Mouse (Mus musculus) limb, embryonic 11.5 days (tissue): Measurements from ENCODE around the gene Dleu7. TPM values are rescaled to one million over a fixed set of nuclear protein-coding genes. Genes with fewer than 3 reads are reported as not detected.

Experiments used
- ATAC-seq: fragments of 200-750 bp; cut with Nextera tagmentation; 2 replicates; pipeline ENCODE4 v1.8.0; 2017; ENCODE audit warnings: low read depth; ENCODE audit not compliant: insufficient number of reproducible peaks, low FRiP score, low TSS enrichment
- DNase-seq: peaks from one replicate; pipeline ENCODE4 v3.0.0-alpha.2; 2015; ENCODE audit warnings: low spot score
- H3K27ac ChIP-seq: fragments of 300-500 bp; sonication (generic); replicated peaks from 2 replicates; pipeline ENCODE4 v1.5.1; 2014; ENCODE audit warnings: low read depth, mild to moderate bottlenecking, low read length
- H3K27me3 ChIP-seq: fragments of 300-500 bp; sonication (generic); 2 replicates; pipeline ENCODE4 v1.6.1; 2014; ENCODE audit warnings: mild to moderate bottlenecking, low read length, mixed read lengths; ENCODE audit not compliant: control insufficient read depth, insufficient read depth
- H3K36me3 ChIP-seq: fragments of 300-500 bp; sonication (generic); 2 replicates; pipeline ENCODE4 v1.6.1; 2014; ENCODE audit warnings: mild to moderate bottlenecking, low read length, moderate library complexity, mixed read lengths; ENCODE audit not compliant: control insufficient read depth, insufficient read depth
- H3K4me1 ChIP-seq: fragments of 300-500 bp; sonication (generic); 2 replicates; pipeline ENCODE4 v1.6.1; 2014; ENCODE audit warnings: low read length, mixed read lengths; ENCODE audit not compliant: control insufficient read depth, insufficient read depth
- H3K4me2 ChIP-seq: fragments of 300-500 bp; sonication (generic); 2 replicates; pipeline ENCODE4 v1.6.1; 2014; ENCODE audit warnings: low read depth, mild to moderate bottlenecking, moderate library complexity; ENCODE audit not compliant: severe bottlenecking
- H3K4me3 ChIP-seq: fragments of 300-500 bp; sonication (generic); 2 replicates; pipeline ENCODE4 v1.5.1; 2014; ENCODE audit warnings: low read depth, low read length
- H3K9ac ChIP-seq: fragments of 300-500 bp; sonication (generic); 2 replicates; pipeline ENCODE4 v1.6.1; 2014; ENCODE audit warnings: mild to moderate bottlenecking, low read length
- H3K9me3 ChIP-seq: fragments of 300-500 bp; sonication (generic); 2 replicates; pipeline ENCODE4 v1.6.1; 2016; ENCODE audit warnings: low read length; ENCODE audit not compliant: control insufficient read depth
- WGBS: fragments of 180-500 bp; shearing (Covaris S2); extraction: QIAGEN DNeasy Blood & Tissue Kit; methylation state at CpG from one replicate; pipeline ENCODE4 v1.1.7; 2014; 5-methylcytosine and 5-hydroxymethylcytosine counted together
- polyA plus RNA-seq: library from polyadenylated mRNA; unstranded; fragments of >200 nt; fragmentation: Nextera tagmentation; extraction: Ambion mirVana; gene quantifications from 2 replicates; pipeline ENCODE4 v1.2.1, GENCODE M21; 2014

Dleu7 gene
- polyA plus RNA-seq: 0.85 and 0.88 TPM in 2 replicates

GRCm38 (mm10) chr14:62292488-62293339 is at the start of gene Dleu7, which contains the start of gene Rnaseh2b:
TSS of gene Dleu7 (minus strand) at chr14:62293047.
TSS of gene Rnaseh2b (plus strand) at chr14:62292589.
- ATAC-seq (peak; percentile 89), DNase-seq (peak; percentile 86)
- Histone ChIP-seq H3K27me3 (peaks cover 2% of the 10 kb centered on the region; the same call in 1 of the 2 replicates), H3K4me1 (peaks cover 2% of the 10 kb centered on the region; the same call in 1 of the 2 replicates), H3K9me3 (no peaks in the 10 kb centered on the region), H3K4me3 (peak within 1 kb of the TSS; percentile 39), H3K4me2 (peak within 1 kb of the TSS; percentile 94), H3K9ac (peak within 1 kb of the TSS; percentile 47), H3K27ac (no peak within 1 kb of the TSS), H3K36me3 (no peaks in the 10 kb centered on the region)
- under 1% methylated on average over 54 of the region's 60 CpGs for WGBS

- Histone ChIP-seq H3K9ac (no peak overlapping the region), H3K4me1 (no peaks in the 10 kb centered on the region), H3K4me3 (no peak overlapping the region), H3K36me3 (no peaks in the 10 kb centered on the region), H3K9me3 (no peaks in the 10 kb centered on the region), H3K27me3 (no peaks in the 10 kb centered on the region), H3K27ac (no peak overlapping the region), H3K4me2 (no peak overlapping the region)
- 68% methylated on average over 8 of the region's 8 CpGs for WGBS
- no peak for DNase-seq
- ATAC-seq: no peak
Measured at GRCm38 (mm10) chr14:62341887-62342642, 49.2 kb upstream of the Dleu7 start.

GRCm38 (mm10) chr14:62339196-62339595 is 46.3 kb upstream of the Dleu7 start:
- H3K4me2 ChIP-seq: no peak overlapping the region
- no peaks in the 10 kb centered on the region for H3K4me1 ChIP-seq
- no peaks in the 10 kb centered on the region for H3K9me3 ChIP-seq
- no peak overlapping the region for H3K27ac ChIP-seq
- H3K27me3 ChIP-seq: no peaks in the 10 kb centered on the region
- DNase-seq (no peak), ATAC-seq (no peak)
- no peaks in the 10 kb centered on the region for H3K36me3 ChIP-seq
- H3K4me3 ChIP-seq: no peak overlapping the region
- WGBS: 90% methylated on average over 1 of the region's 1 CpGs
- no peak overlapping the region for H3K9ac ChIP-seq

- ATAC-seq (no peak), DNase-seq (no peak)
- Histone ChIP-seq H3K4me3 (no peak overlapping the region), H3K9ac (no peak overlapping the region), H3K4me2 (no peak overlapping the region), H3K27ac (no peak overlapping the region), H3K27me3 (no peaks in the 10 kb centered on the region), H3K9me3 (no peaks in the 10 kb centered on the region), H3K4me1 (peaks cover 2% of the 10 kb centered on the region; the same call in 1 of the 2 replicates), H3K36me3 (no peaks in the 10 kb centered on the region)
- 82% methylated on average over 9 of the region's 9 CpGs for WGBS
Measured at GRCm38 (mm10) chr14:62333909-62334687, 41.3 kb upstream of the Dleu7 start.

- WGBS: under 1% methylated on average over 62 of the region's 62 CpGs
- Histone ChIP-seq H3K9ac (peak overlapping the region; percentile 83), H3K36me3 (no peaks in the 10 kb centered on the region), H3K27me3 (no peaks in the 10 kb centered on the region), H3K4me3 (peak overlapping the region; percentile 67), H3K4me1 (peaks cover 2% of the 10 kb centered on the region; the same call in 1 of the 2 replicates), H3K27ac (peak overlapping the region; percentile 59; the same call in 1 of the 2 replicates), H3K4me2 (peak overlapping the region; percentile 69), H3K9me3 (no peaks in the 10 kb centered on the region)
- ATAC-seq: peak; percentile 77
- peak; percentile 92 for DNase-seq
Measured at GRCm38 (mm10) chr14:62331866-62332619, 39.2 kb upstream of the Dleu7 start.

- no peak for ATAC-seq
- WGBS: 23% methylated on average over 6 of the region's 6 CpGs
- Histone ChIP-seq H3K9ac (no peak overlapping the region; the same call in 1 of the 2 replicates), H3K9me3 (no peaks in the 10 kb centered on the region), H3K4me2 (peak overlapping the region; percentile 69), H3K27ac (no peak overlapping the region), H3K36me3 (no peaks in the 10 kb centered on the region), H3K4me1 (peaks cover 2% of the 10 kb centered on the region; the same call in 1 of the 2 replicates), H3K4me3 (peak overlapping the region; percentile 67), H3K27me3 (no peaks in the 10 kb centered on the region)
- no peak for DNase-seq
Measured at GRCm38 (mm10) chr14:62331457-62331856, 38.6 kb upstream of the Dleu7 start.

GRCm38 (mm10) chr14:62329631-62330030 is 36.8 kb upstream of the Dleu7 start:
- H3K36me3 ChIP-seq: no peaks in the 10 kb centered on the region
- no peak overlapping the region for H3K9ac ChIP-seq
- DNase-seq (no peak), ATAC-seq (no peak)
- H3K27ac ChIP-seq: no peak overlapping the region
- H3K4me1 ChIP-seq: peaks cover 2% of the 10 kb centered on the region; the same call in 1 of the 2 replicates
- no peaks in the 10 kb centered on the region for H3K27me3 ChIP-seq
- no peaks in the 10 kb centered on the region for H3K9me3 ChIP-seq
- H3K4me2 ChIP-seq: no peak overlapping the region
- WGBS: 79% methylated on average over 3 of the region's 3 CpGs
- H3K4me3 ChIP-seq: no peak overlapping the region
